Mouse (Mus musculus) B cell, adult (primary cell): ENCODE results near the gene Coro1c. TPM values are rescaled to one million over a fixed set of nuclear protein-coding genes. Genes with fewer than 3 reads are reported as not detected.

Experiments
- total RNA-seq: library from RNA; stranded (reverse); gene quantifications from 4 replicates; pipeline ENCODE4 v1.2.4, GENCODE M21; 2023; ENCODE audit not compliant: inconsistent age

Gene Coro1c
- total RNA-seq = 47.1 to 73.5 TPM (median 58.3 TPM) in 4 replicates

GRCm38 (mm10) chr5:113908592-113909441 lies at the start of gene Coro1c:
Coro1c (minus strand) TSS chr5:113908758.

GRCm38 (mm10) chr5:113832490-113832901 lies 76.1 kb downstream of the Coro1c start, which contains the start of gene Selplg:
Selplg (minus strand) TSS chr5:113832644.

GRCm38 (mm10) chr5:113800280-113800679 lies 108.3 kb downstream of the Coro1c start, which contains the start of gene Tmem119:
Tmem119 (minus strand) TSS chr5:113800516.

Other genes starting within 250 kb of the Coro1c start
- not detected in 4 replicates for gene 1700069L16Rik, start 184.0 kb downstream of the Coro1c start, total RNA-seq
- 5.4 to 6.0 TPM (median 5.7 TPM) in 4 replicates for gene Ficd, start 173.0 kb downstream of the Coro1c start, total RNA-seq
- 62.9 to 74.1 TPM (median 71.2 TPM) in 4 replicates for gene Sart3, start 136.2 kb downstream of the Coro1c start, total RNA-seq
- gene Iscu, start 136.0 kb downstream of the Coro1c start, total RNA-seq = 64.8 to 68.4 TPM (median 67.7 TPM) in 4 replicates
- gene Tmem119, start 108.2 kb downstream of the Coro1c start, total RNA-seq = not detected in 4 replicates
- gene Selplg, start 76.1 kb downstream of the Coro1c start, total RNA-seq = 48.5 to 50.7 TPM (median 49.1 TPM) in 4 replicates
- 64.9 to 72.2 TPM (median 68.2 TPM) in 4 replicates for gene Ssh1, start 85.1 kb upstream of the Coro1c start, total RNA-seq
- 0.78 TPM in 1 of 4 replicates, not detected in the others for gene Dao, start 94.9 kb upstream of the Coro1c start, total RNA-seq
- 22.4 to 27.3 TPM (median 24.8 TPM) in 4 replicates for gene Usp30, start 156.7 kb upstream of the Coro1c start, total RNA-seq
- not detected in 4 replicates for gene Svop, start 182.8 kb upstream of the Coro1c start, total RNA-seq
- 5.0 to 7.3 TPM (median 6.5 TPM) in 4 replicates for gene Alkbh2, start 219.5 kb upstream of the Coro1c start, total RNA-seq
- gene Ung, start 221.6 kb upstream of the Coro1c start, total RNA-seq = 20.4 to 26.0 TPM (median 22.7 TPM) in 4 replicates
- gene Acacb, start 237.8 kb upstream of the Coro1c start, total RNA-seq = 2.7 to 3.8 TPM (median 3.1 TPM) in 4 replicates